Mouse (Mus musculus): ENCODE results near the gene F3.

DNA sequence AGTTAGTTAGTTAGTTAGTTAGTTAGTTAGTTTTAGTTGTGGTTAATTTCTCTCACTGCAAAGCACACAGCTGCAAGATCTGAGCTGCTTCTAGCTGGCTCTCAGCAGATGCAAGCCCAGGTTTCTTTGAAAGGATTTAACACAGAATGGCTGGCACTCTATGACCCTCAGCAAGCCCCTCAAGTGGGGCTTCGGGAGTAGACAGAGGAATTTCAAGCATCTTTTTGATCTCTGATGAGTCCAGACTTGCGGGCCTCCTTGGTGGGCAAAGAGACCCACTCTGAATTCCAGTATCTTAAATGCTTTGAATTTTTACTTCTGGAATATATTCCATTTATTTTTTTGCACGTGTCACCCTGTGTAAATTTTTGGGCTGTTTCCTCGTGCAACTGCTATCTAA lies 44.4 kb upstream of the F3 start:
- no peak for TF ChIP-seq CTCF (IDR thresholded peaks at IDR 0.05; ENCODE audit: borderline replicate concordance, extremely low read depth, insufficient read depth, insufficient read length)
- no peak for TF ChIP-seq POLR2A (IDR thresholded peaks at IDR 0.05; ENCODE audit: borderline replicate concordance, extremely low read depth, insufficient read depth, insufficient read length, poor library complexity, severe bottlenecking)

All from brain, embryonic 14.5 days (tissue).